Comparison of ENCODE assay signal across 10 mouse cellular contexts in genomic region chr17:85688911-85689806, GRCm38 (mm10). TPM values are rescaled to one million over a fixed set of nuclear protein-coding genes. Genes with fewer than 3 reads are reported as not detected.
DNase-seq lines count a peak whose midpoint lies in the region; ATAC-seq and TF ChIP-seq lines count a peak whose summit lies in the region.
"Had no signal": no experiment of that assay in that cellular context is flagged by ENCODE, and none has a peak within 500 bp of the region (broad histone marks: within the 10 kb centered on the region; RNA-seq: fewer than 3 reads in every experiment).

No protein-coding gene starts in this region.

- WGBS in lung, adult 2 months = 3% methylated on average over 35 of the region's 35 CpGs
- under 1% methylated on average over 35 of the region's 35 CpGs for WGBS in intestine, embryonic 14.5 days

- DNase-seq in lung, adult 18-20 months = peak; percentile 11 to 18
- no peak for DNase-seq in lung, adult 2 months
- DNase-seq in gastrocnemius, postnatal 36 days = peak; percentile 41 to 46
- peak; percentile 79 for DNase-seq in intestine, embryonic 14.5 days (ENCODE audit: low spot score)
- no peak for DNase-seq in thymus, postnatal 25 days
- DNase-seq in yolk sac, embryonic 10.5 days (ENCODE audit: low spot score) = no peak
- no peak for DNase-seq in cerebellum, postnatal 4 days (ENCODE audit: low spot score in 2 of 2)

- no peak for TF ChIP-seq CTCF in lung, adult 2 months (IDR thresholded peaks at IDR 0.05; ENCODE audit: insufficient read depth, low read length)

- H3K9ac ChIP-seq in intestine, embryonic 14.5 days (ENCODE audit: low read length) = no peak overlapping the region

- H3K4me2 ChIP-seq in intestine, embryonic 14.5 days (ENCODE audit: low read length) = peak overlapping the region; percentile 74

- no peak overlapping the region for H3K27ac ChIP-seq in intestine, embryonic 14.5 days (ENCODE audit: low read depth)

- no peaks in the 10 kb centered on the region for H3K36me3 ChIP-seq in intestine, embryonic 14.5 days (ENCODE audit: control insufficient read depth, insufficient read depth, low read length)
- H3K36me3 ChIP-seq: G1E had no signal

- intact Hi-C loops in gastrocnemius, postnatal 36 days (cut with DNase I) = loop anchor here (2.0 kb wide), 1 partner anchor 112 kb away; no protein-coding TSS in a partner anchor

- ATAC-seq in intestine, embryonic 14.5 days (replicated peaks; ENCODE audit: low FRiP score, low TSS enrichment, low read depth) = no peak
- 0 out of 2 replicates have a peak, but pooled peaks have one; percentile 3 for ATAC-seq in megakaryocyte progenitor cell, adult 5-6 weeks (replicated peaks; ENCODE audit: poor library complexity)

- no peak for TF ChIP-seq POLR2A in lung, adult 2 months (IDR thresholded peaks at IDR 0.05; ENCODE audit: borderline replicate concordance, extremely low read depth, low read depth, low read length)

- H3K27me3 ChIP-seq in intestine, embryonic 14.5 days (replicated peaks; ENCODE audit: control insufficient read depth, insufficient read depth, low read length) = peaks cover 95% of the 10 kb centered on the region

- H3K4me3 ChIP-seq in lung, adult 2 months (replicated peaks; ENCODE audit: extremely low read depth, low read depth, low read length) = no peak overlapping the region
- H3K4me3 ChIP-seq in intestine, embryonic 14.5 days (ENCODE audit: low read depth, low read length) = peak overlapping the region; percentile 42

- peaks cover 6% of the 10 kb centered on the region for H3K4me1 ChIP-seq in lung, adult 2 months (ENCODE audit: control insufficient read depth, insufficient read depth, low read length)
- peaks cover 7% of the 10 kb centered on the region; the same call in 1 of the 2 replicates for H3K4me1 ChIP-seq in intestine, embryonic 14.5 days (replicated peaks; ENCODE audit: control insufficient read depth, insufficient read depth, low read length)

- no peaks in the 10 kb centered on the region for H3K9me3 ChIP-seq in intestine, embryonic 14.5 days (ENCODE audit: control insufficient read depth, low read length)

RNA-seq across cellular contexts. Expression of gene Six2, which starts 1.1 kb away (rescaled TPM):
- 0.18 and 0.37 TPM in 2 replicates for polyA plus RNA-seq in lung, adult 2 months (2012; rRNA removed)
- 10 to 100 TPM; 12.3 to 16.3 TPM for total RNA-seq in gastrocnemius, postnatal 36 days (2021)
- 0.22 and 0.30 TPM in 2 replicates for polyA plus RNA-seq in intestine, embryonic 14.5 days (2014; fragmentation: Nextera tagmentation; extraction: Ambion mirVana)
- not detected in 2 replicates for total RNA-seq in megakaryocyte progenitor cell, adult 5-6 weeks (2015)
- total RNA-seq in megakaryocyte progenitor cell, adult 5-6 weeks (2017) = not detected in 2 replicates
- total RNA-seq: G1E; liver, adult 2 months had no signal
- polyA plus RNA-seq: G1E; liver, adult 2 months had no signal

Comparison
In these comparisons a context has a peak if more than half of its experiments do, and no peak if none do; other contexts are left out.
1. DNase-seq: peak in lung, adult 18-20 months (2 of 2), gastrocnemius, postnatal 36 days (2 of 2) and intestine, embryonic 14.5 days (single experiment); none in lung, adult 2 months (single experiment), thymus, postnatal 25 days (single experiment), yolk sac, embryonic 10.5 days (single experiment) and cerebellum, postnatal 4 days (0 of 2).
2. RNA of gene Six2, which starts 1.1 kb away (total RNA-seq): 12.3 to 16.3 TPM in gastrocnemius, postnatal 36 days; not detected in megakaryocyte progenitor cell, adult 5-6 weeks; every median in the first group is over 10 times any median in the second.